Mouse (Mus musculus): Measurements from ENCODE around the gene Crcp. TPM values are rescaled to one million over a fixed set of nuclear protein-coding genes. Genes with fewer than 3 reads are reported as not detected.

The Crcp gene
- total and polyA plus RNA-seq, 3 experiments, result 42.3 to 63.2 (median 58.3) TPM

DNA sequence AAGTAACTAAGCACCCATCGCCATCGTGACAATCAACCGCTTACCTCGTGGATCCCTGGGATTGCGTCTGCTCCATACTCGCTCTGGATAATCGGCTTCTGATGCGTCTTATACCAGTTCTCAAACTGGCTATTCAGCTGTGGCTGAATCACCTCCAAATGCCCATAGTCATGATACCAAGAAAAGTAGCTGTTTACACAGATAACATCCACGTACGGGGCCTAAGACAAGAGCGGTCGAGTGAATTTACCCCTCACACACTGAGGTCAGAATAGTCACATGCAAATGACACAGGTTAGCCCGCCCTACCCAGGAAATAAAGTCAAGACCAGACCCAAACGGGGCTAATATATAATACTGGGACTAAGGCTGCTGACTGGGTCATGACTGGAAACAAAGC lies 35.7 kb upstream of the Crcp start:
- Histone ChIP-seq H3K27ac (ENCODE audit: insufficient read depth, low read depth) (no peak overlapping the region), H3K4me1 (ENCODE audit: control insufficient read depth in 1 of 2, insufficient read depth in 2 of 2) (peaks cover 3 to 21% of the 10 kb centered on the region in 2 experiments; a peak in 1 of 4 replicates), H3K27me3 (replicated peaks) (no peaks in the 10 kb centered on the region), H3K9me3 (replicated peaks; ENCODE audit: low read length) (no peaks in the 10 kb centered on the region), H3K4me3 (replicated peaks in 1 of 3; ENCODE audit: low read depth in 2 of 3, low read length in 2 of 3, poor library complexity in 1 of 3) (no peak overlapping the region), H3K4me2 (ENCODE audit: insufficient read depth, low read depth, poor library complexity, severe bottlenecking) (no peak overlapping the region), H3K9ac (ENCODE audit: insufficient read depth, low read depth) (no peak overlapping the region), H3K79me2 (replicated peaks; ENCODE audit: control insufficient read depth, extremely low read depth, insufficient read depth, poor library complexity, severe bottlenecking) (no peaks in the 10 kb centered on the region), H3K36me3 (replicated peaks in 1 of 2; ENCODE audit: control insufficient read depth in 1 of 2, insufficient read depth in 1 of 2, low read length in 1 of 2) (peaks cover 81 to 95% of the 10 kb centered on the region in 2 experiments)
- in situ Hi-C loops (cut with MboI; ENCODE audit: low pct_ligation_motif_present, low pct_unique_long_range_greater_than_20kb, low sequenced_read_pairs) (no loop called here), dilution Hi-C loops (cut with MboI; ENCODE audit: extremely low pct_ligation_motif_present, extremely low pct_unique_long_range_greater_than_20kb, low sequenced_read_pairs) (no loop called here)
- no peak for DNase-seq (ENCODE audit: extremely low read depth)
- TF ChIP-seq KAT2A (IDR thresholded peaks at IDR 0.05; ENCODE audit: insufficient replicate concordance, low read length) (no peak), ZNF384 (IDR thresholded peaks at IDR 0.05; ENCODE audit: low read depth, low read length) (no peak), ZKSCAN1 (IDR thresholded peaks at IDR 0.05; ENCODE audit: borderline replicate concordance, low read depth, low read length) (no peak), EP300 (IDR thresholded peaks at IDR 0.05; ENCODE audit: low read length) (no peak), CHD2 (IDR thresholded peaks at IDR 0.05; ENCODE audit: low read length) (no peak), CTCF (conservative IDR thresholded peaks at IDR 0.05 in 1 of 2, IDR thresholded peaks at IDR 0.05 in 1 of 2; ENCODE audit: low read depth in 2 of 2, low read length in 2 of 2) (no peak), E2F4 (IDR thresholded peaks at IDR 0.05; ENCODE audit: insufficient replicate concordance, low read depth, low read length) (no peak), USF2 (conservative IDR thresholded peaks at IDR 0.05; ENCODE audit: low read depth, low read length) (no peak), RAD21 (IDR thresholded peaks at IDR 0.05; ENCODE audit: low read depth, low read length) (no peak), MXI1 (IDR thresholded peaks at IDR 0.05; ENCODE audit: low read depth, low read length) (no peak), JUN (IDR thresholded peaks at IDR 0.05; ENCODE audit: insufficient read depth, low read depth, low read length) (no peak), USF1 (IDR thresholded peaks at IDR 0.05; ENCODE audit: low read depth, low read length) (no peak), BHLHE40 (IDR thresholded peaks at IDR 0.05; ENCODE audit: low read depth, low read length) (no peak), ZC3H11A (IDR thresholded peaks at IDR 0.05; ENCODE audit: low read depth, low read length) (no peak), SIN3A (IDR thresholded peaks at IDR 0.05; ENCODE audit: low read length) (no peak)

DNA sequence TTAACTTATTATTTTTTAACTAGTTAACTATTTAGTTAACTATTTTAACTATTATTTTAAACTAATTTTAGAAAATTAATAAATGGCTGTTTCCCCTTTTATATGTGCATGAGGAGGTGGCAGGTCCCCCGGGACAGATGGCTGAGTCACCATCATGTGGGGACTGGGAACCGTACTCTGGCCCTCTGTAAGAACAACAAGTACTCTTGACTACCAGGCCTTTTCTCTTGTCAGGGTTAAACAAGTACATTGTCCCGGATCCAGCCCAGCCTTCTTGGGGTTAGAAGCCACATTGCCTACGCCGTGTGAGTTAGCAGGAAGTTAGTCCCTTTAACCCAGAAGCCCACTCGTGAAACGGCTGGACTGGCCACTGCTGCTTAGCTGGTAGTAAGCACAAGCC lies 34.1 kb upstream of the Crcp start:
- H3K79me2 ChIP-seq (replicated peaks; ENCODE audit: control insufficient read depth, extremely low read depth, insufficient read depth, poor library complexity, severe bottlenecking), result no peaks in the 10 kb centered on the region
- H3K27ac ChIP-seq (ENCODE audit: insufficient read depth, low read depth), result no peak overlapping the region
- no peaks in the 10 kb centered on the region for H3K27me3 ChIP-seq (replicated peaks)
- peak; percentile 38 for DNase-seq (ENCODE audit: extremely low read depth)
- H3K9me3 ChIP-seq (replicated peaks; ENCODE audit: low read length), result no peaks in the 10 kb centered on the region
- in situ Hi-C loops (cut with MboI; ENCODE audit: low pct_ligation_motif_present, low pct_unique_long_range_greater_than_20kb, low sequenced_read_pairs) (no loop called here), dilution Hi-C loops (cut with MboI; ENCODE audit: extremely low pct_ligation_motif_present, extremely low pct_unique_long_range_greater_than_20kb, low sequenced_read_pairs) (no loop called here)
- H3K4me2 ChIP-seq (ENCODE audit: insufficient read depth, low read depth, poor library complexity, severe bottlenecking), result no peak overlapping the region
- no peak overlapping the region for H3K4me3 ChIP-seq (replicated peaks in 1 of 3; ENCODE audit: low read depth in 2 of 3, low read length in 2 of 3, poor library complexity in 1 of 3)
- peaks cover 5 to 34% of the 10 kb centered on the region in 2 experiments; a peak in 3 of 4 replicates for H3K4me1 ChIP-seq (ENCODE audit: control insufficient read depth in 1 of 2, insufficient read depth in 2 of 2)
- H3K36me3 ChIP-seq (replicated peaks in 1 of 2; ENCODE audit: control insufficient read depth in 1 of 2, insufficient read depth in 1 of 2, low read length in 1 of 2), result peaks cover 69 to 95% of the 10 kb centered on the region in 2 experiments
- no peak for TF ChIP-seq POLR2AphosphoS2 (IDR thresholded peaks at IDR 0.05; ENCODE audit: low read depth, low read length)
- no peak for TF ChIP-seq ETS1 (conservative IDR thresholded peaks at IDR 0.05; ENCODE audit: low read depth, low read length)
- no peak for TF ChIP-seq IRF4 (IDR thresholded peaks at IDR 0.05; ENCODE audit: low read depth, low read length)
- TF ChIP-seq HCFC1 (IDR thresholded peaks at IDR 0.05; ENCODE audit: low read depth, low read length), result no peak
- TF ChIP-seq MAFK (IDR thresholded peaks at IDR 0.05; ENCODE audit: insufficient replicate concordance, low read length), result no peak
- no peak for TF ChIP-seq RCOR1 (conservative IDR thresholded peaks at IDR 0.05; ENCODE audit: low read depth, low read length)
- no peak for TF ChIP-seq MEF2A (IDR thresholded peaks at IDR 0.05; ENCODE audit: borderline replicate concordance, low read depth, low read length)
- TF ChIP-seq TCF12 (IDR thresholded peaks at IDR 0.05; ENCODE audit: low read depth, low read length), result no peak
- no peak for TF ChIP-seq NELFE (IDR thresholded peaks at IDR 0.05; ENCODE audit: low read depth, low read length)
- no peak for TF ChIP-seq PAX5 (IDR thresholded peaks at IDR 0.05; ENCODE audit: low read length)
- no peak for TF ChIP-seq UBTF (IDR thresholded peaks at IDR 0.05; ENCODE audit: low read depth, low read length)
- no peak for TF ChIP-seq ZKSCAN1 (IDR thresholded peaks at IDR 0.05; ENCODE audit: borderline replicate concordance, low read depth, low read length)
- TF ChIP-seq USF2 (conservative IDR thresholded peaks at IDR 0.05; ENCODE audit: low read depth, low read length), result no peak
- no peak for TF ChIP-seq POLR2A (IDR thresholded peaks at IDR 0.05; ENCODE audit: low read depth, low read length)
- no peak for TF ChIP-seq KAT2A (IDR thresholded peaks at IDR 0.05; ENCODE audit: insufficient replicate concordance, low read length)
- TF ChIP-seq NRF1 (IDR thresholded peaks at IDR 0.05; ENCODE audit: low read depth, low read length), result no peak
- no peak for TF ChIP-seq ZMIZ1 (IDR thresholded peaks at IDR 0.05; ENCODE audit: low read depth, low read length)
- TF ChIP-seq RAD21 (IDR thresholded peaks at IDR 0.05; ENCODE audit: low read depth, low read length), result no peak
- no peak for TF ChIP-seq EP300 (IDR thresholded peaks at IDR 0.05; ENCODE audit: low read length)
- no peak overlapping the region for H3K9ac ChIP-seq (ENCODE audit: insufficient read depth, low read depth)

All from CH12.LX (cell line).